Mouse (Mus musculus) forebrain, embryonic 11.5 days (tissue): Measurements from ENCODE around the gene Dpm2. TPM values are rescaled to one million over a fixed set of nuclear protein-coding genes. Genes with fewer than 3 reads are reported as not detected.

Experiments used
- ATAC-seq: fragments of 200-750 bp; cut with Nextera tagmentation; replicated peaks from 2 replicates; pipeline ENCODE4 v1.8.0; 2017; ENCODE audit warnings: moderate TSS enrichment; ENCODE audit not compliant: low FRiP score
- DNase-seq: peaks from one replicate; pipeline ENCODE4 v3.0.0-alpha.2; 2017; ENCODE audit warnings: low spot score
- H3K27ac ChIP-seq: fragments of 300-500 bp; sonication (generic); 2 replicates; pipeline ENCODE4 v1.5.1; 2014; ENCODE audit warnings: low read depth, low read length
- H3K27me3 ChIP-seq: fragments of 300-500 bp; sonication (generic); 2 replicates; pipeline ENCODE4 v1.6.1; 2014; ENCODE audit warnings: mild to moderate bottlenecking, low read length, mixed read lengths; ENCODE audit not compliant: control insufficient read depth, insufficient read depth
- H3K36me3 ChIP-seq: fragments of 300-500 bp; sonication (generic); 2 replicates; pipeline ENCODE4 v1.6.1; 2014; ENCODE audit warnings: mild to moderate bottlenecking, low read length, moderate library complexity, mixed read lengths; ENCODE audit not compliant: control insufficient read depth, insufficient read depth
- H3K4me1 ChIP-seq: fragments of 300-500 bp; sonication (generic); replicated peaks from 2 replicates; pipeline ENCODE4 v1.6.1; 2014; ENCODE audit warnings: low read length, mixed read lengths; ENCODE audit not compliant: control insufficient read depth, insufficient read depth
- H3K4me2 ChIP-seq: fragments of 300-500 bp; sonication (generic); 2 replicates; pipeline ENCODE4 v1.6.1; 2014; ENCODE audit warnings: low read depth, mild to moderate bottlenecking, low read length, moderate library complexity, mixed read lengths; ENCODE audit not compliant: severe bottlenecking
- H3K4me3 ChIP-seq: fragments of 300-500 bp; sonication (generic); 2 replicates; pipeline ENCODE4 v1.5.1; 2014; ENCODE audit warnings: low read depth, low read length
- H3K9ac ChIP-seq: fragments of 300-500 bp; sonication (generic); 2 replicates; pipeline ENCODE4 v1.6.1; 2014; ENCODE audit warnings: low read length
- H3K9me3 ChIP-seq: fragments of 300-500 bp; sonication (generic); 2 replicates; pipeline ENCODE4 v1.6.1; 2016; ENCODE audit warnings: low read length, mixed read lengths; ENCODE audit not compliant: control insufficient read depth
- WGBS: fragments of 180-500 bp; shearing (Covaris S2); extraction: QIAGEN DNeasy Blood & Tissue Kit; methylation state at CpG from one replicate; pipeline ENCODE4 v1.1.7; 2014; 5-methylcytosine and 5-hydroxymethylcytosine counted together
- polyA plus RNA-seq: library from polyadenylated mRNA; unstranded; fragments of >200 nt; fragmentation: Nextera tagmentation; extraction: Ambion mirVana; gene quantifications from 2 replicates; pipeline ENCODE4 v1.2.1, GENCODE M21; 2014

Gene Dpm2
- 98.9 and 102 TPM in 2 replicates for polyA plus RNA-seq

GRCm38 (mm10) chr2:32570698-32571494 lies at the start of gene Dpm2:
Gene Dpm2 (plus strand): TSS chr2:32570858.
- peak; percentile 77 for ATAC-seq
- peak within 1 kb of the TSS; percentile 72 for H3K4me3 ChIP-seq
- H3K9ac ChIP-seq = peak within 1 kb of the TSS; percentile 69
- H3K36me3 ChIP-seq = no peaks in the 10 kb centered on the region
- no peaks in the 10 kb centered on the region; the same call in 1 of the 2 replicates for H3K4me1 ChIP-seq
- H3K27me3 ChIP-seq = no peaks in the 10 kb centered on the region
- WGBS = 2% methylated on average over 36 of the region's 36 CpGs
- no peaks in the 10 kb centered on the region for H3K9me3 ChIP-seq
- H3K27ac ChIP-seq = no peak within 1 kb of the TSS
- peak within 1 kb of the TSS; percentile 83 for H3K4me2 ChIP-seq
- peak; percentile 90 for DNase-seq

GRCm38 (mm10) chr2:32524536-32525031 lies 46.1 kb upstream of the Dpm2 start:
- H3K4me3 ChIP-seq = no peak overlapping the region
- no peak overlapping the region for H3K27ac ChIP-seq
- no peak overlapping the region for H3K9ac ChIP-seq
- no peaks in the 10 kb centered on the region for H3K27me3 ChIP-seq
- ATAC-seq (no peak), DNase-seq (no peak)
- no peaks in the 10 kb centered on the region for H3K9me3 ChIP-seq
- no peaks in the 10 kb centered on the region for H3K4me1 ChIP-seq
- no peak overlapping the region for H3K4me2 ChIP-seq
- no peaks in the 10 kb centered on the region for H3K36me3 ChIP-seq
- 91% methylated on average over 13 of the region's 13 CpGs for whole genome bisulfite sequencing

- H3K4me2 ChIP-seq = no peak overlapping the region
- no peak overlapping the region for H3K9ac ChIP-seq
- 89% methylated on average over 12 of the region's 12 CpGs for WGBS
- H3K27ac ChIP-seq = no peak overlapping the region
- ATAC-seq (no peak), DNase-seq (no peak)
- no peaks in the 10 kb centered on the region for H3K27me3 ChIP-seq
- H3K4me1 ChIP-seq = no peaks in the 10 kb centered on the region
- H3K36me3 ChIP-seq = no peaks in the 10 kb centered on the region
- no peaks in the 10 kb centered on the region for H3K9me3 ChIP-seq
- no peak overlapping the region for H3K4me3 ChIP-seq
Observed at GRCm38 (mm10) chr2:32525816-32526215, 44.8 kb upstream of the Dpm2 start.

- Histone ChIP-seq H3K4me1 (no peaks in the 10 kb centered on the region), H3K4me3 (no peak overlapping the region), H3K4me2 (no peak overlapping the region), H3K27me3 (no peaks in the 10 kb centered on the region), H3K9ac (no peak overlapping the region), H3K36me3 (no peaks in the 10 kb centered on the region), H3K27ac (no peak overlapping the region), H3K9me3 (no peaks in the 10 kb centered on the region)
- DNase-seq = no peak
- WGBS = 72% methylated on average over 14 of the region's 14 CpGs
- no peak for ATAC-seq
Observed at GRCm38 (mm10) chr2:32527468-32527966, 43.1 kb upstream of the Dpm2 start.

- no peak for ATAC-seq
- H3K27ac ChIP-seq = no peak overlapping the region
- no peak overlapping the region for H3K9ac ChIP-seq
- no peaks in the 10 kb centered on the region for H3K27me3 ChIP-seq
- no peaks in the 10 kb centered on the region for H3K9me3 ChIP-seq
- no peak overlapping the region for H3K4me3 ChIP-seq
- WGBS = 89% methylated on average over 1 of the region's 1 CpGs
- no peak overlapping the region for H3K4me2 ChIP-seq
- no peak for DNase-seq
- no peaks in the 10 kb centered on the region for H3K36me3 ChIP-seq
- no peaks in the 10 kb centered on the region for H3K4me1 ChIP-seq
Observed at GRCm38 (mm10) chr2:32528326-32528725, 42.3 kb upstream of the Dpm2 start.

- no peak for DNase-seq
- WGBS = 89% methylated on average over 2 of the region's 2 CpGs
Observed at GRCm38 (mm10) chr2:32530479-32530878, 40.2 kb upstream of the Dpm2 start.

GRCm38 (mm10) chr2:32533163-32533562 lies 37.5 kb upstream of the Dpm2 start:
- no peaks in the 10 kb centered on the region for H3K36me3 ChIP-seq
- no peaks in the 10 kb centered on the region for H3K27me3 ChIP-seq
- DNase-seq (no peak), ATAC-seq (no peak)
- no peak overlapping the region for H3K4me3 ChIP-seq
- H3K4me2 ChIP-seq = no peak overlapping the region
- H3K4me1 ChIP-seq = peaks cover 18% of the 10 kb centered on the region
- H3K9ac ChIP-seq = no peak overlapping the region
- 95% methylated on average over 2 of the region's 2 CpGs for WGBS
- H3K27ac ChIP-seq = no peak overlapping the region
- H3K9me3 ChIP-seq = no peaks in the 10 kb centered on the region

More at GRCm38 (mm10) chr2:32530479-32530878, 40.2 kb upstream of the Dpm2 start:
- no peak overlapping the region for H3K4me3 ChIP-seq
- no peak overlapping the region for H3K4me2 ChIP-seq
- no peak overlapping the region for H3K9ac ChIP-seq
- H3K36me3 ChIP-seq = no peaks in the 10 kb centered on the region
- no peaks in the 10 kb centered on the region for H3K27me3 ChIP-seq
- H3K9me3 ChIP-seq = no peaks in the 10 kb centered on the region
- peaks cover 7% of the 10 kb centered on the region for H3K4me1 ChIP-seq
- no peak overlapping the region for H3K27ac ChIP-seq
- no peak for ATAC-seq

GRCm38 (mm10) chr2:32534061-32534732 lies 36.5 kb upstream of the Dpm2 start:
- H3K4me2 ChIP-seq = peak overlapping the region; percentile 91
- WGBS = 11% methylated on average over 13 of the region's 13 CpGs
- peak; percentile 74 for DNase-seq
- H3K27ac ChIP-seq = peak overlapping the region; percentile 83
- peak; percentile 20; the same call in 1 of the 2 replicates for ATAC-seq
- no peaks in the 10 kb centered on the region for H3K36me3 ChIP-seq
- peak overlapping the region; percentile 89 for H3K4me3 ChIP-seq
- H3K27me3 ChIP-seq = no peaks in the 10 kb centered on the region
- no peaks in the 10 kb centered on the region for H3K9me3 ChIP-seq
- peaks cover 24% of the 10 kb centered on the region for H3K4me1 ChIP-seq
- H3K9ac ChIP-seq = peak overlapping the region; percentile 61
